Mouse (Mus musculus): ENCODE measurements around the gene Cuedc1. TPM values are rescaled to one million over a fixed set of nuclear protein-coding genes. Genes with fewer than 3 reads are reported as not detected.

Gene Cuedc1
- total RNA-seq, 1 experiment from 2014 or later = 3.3 TPM

- peak; percentile 76 for ATAC-seq (replicated peaks; ENCODE audit: low read depth, poor library complexity, severe bottlenecking)
Measured at GRCm38 (mm10) chr11:88114871-88115301, 17.0 kb downstream of the Cuedc1 start.

- ATAC-seq (replicated peaks; ENCODE audit: low read depth, poor library complexity, severe bottlenecking) = peak; percentile 26; the same call in 1 of the 2 replicates
Measured at GRCm38 (mm10) chr11:88116568-88116967, 18.7 kb downstream of the Cuedc1 start.

DNA sequence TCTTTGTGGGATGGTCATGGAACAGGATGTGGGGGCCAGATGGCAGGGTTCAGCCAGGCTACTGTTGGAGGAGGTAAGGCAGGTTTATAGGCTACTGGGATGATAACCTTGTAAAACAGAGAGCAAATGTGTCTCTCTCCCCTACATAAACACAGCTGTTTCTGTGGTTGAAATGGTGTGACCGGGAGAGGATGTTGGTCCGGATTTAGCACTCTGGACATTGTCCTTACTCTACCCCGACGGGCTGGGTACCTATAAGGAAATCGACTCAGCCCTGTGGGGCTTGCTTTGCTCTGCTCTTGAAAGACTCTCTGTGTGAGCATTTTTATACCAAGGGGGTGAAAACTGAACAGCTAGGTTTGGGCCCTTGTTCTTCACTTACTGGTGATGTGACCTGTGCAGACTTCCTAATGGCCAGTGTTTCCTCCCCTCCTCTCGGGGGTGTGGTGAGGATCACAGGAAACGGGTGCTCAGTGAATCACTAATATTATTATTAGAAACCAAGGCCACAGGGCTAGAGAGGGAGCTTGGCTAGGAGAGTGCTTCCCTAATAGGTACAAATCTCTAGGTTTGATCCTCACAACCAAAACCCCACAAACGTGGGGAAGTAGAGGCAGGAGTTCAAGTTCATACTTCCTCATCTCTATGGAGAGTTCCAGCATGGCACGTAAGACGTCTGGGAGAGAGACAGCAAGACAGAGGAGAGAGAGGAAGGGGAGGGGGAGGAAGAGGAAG lies 19.7 kb downstream of the Cuedc1 start:
- no peak for ATAC-seq (replicated peaks; ENCODE audit: low read depth, poor library complexity, severe bottlenecking)

GRCm38 (mm10) chr11:88118091-88118440 lies 20.2 kb downstream of the Cuedc1 start:
- no peak for ATAC-seq (replicated peaks; ENCODE audit: low read depth, poor library complexity, severe bottlenecking)

DNA sequence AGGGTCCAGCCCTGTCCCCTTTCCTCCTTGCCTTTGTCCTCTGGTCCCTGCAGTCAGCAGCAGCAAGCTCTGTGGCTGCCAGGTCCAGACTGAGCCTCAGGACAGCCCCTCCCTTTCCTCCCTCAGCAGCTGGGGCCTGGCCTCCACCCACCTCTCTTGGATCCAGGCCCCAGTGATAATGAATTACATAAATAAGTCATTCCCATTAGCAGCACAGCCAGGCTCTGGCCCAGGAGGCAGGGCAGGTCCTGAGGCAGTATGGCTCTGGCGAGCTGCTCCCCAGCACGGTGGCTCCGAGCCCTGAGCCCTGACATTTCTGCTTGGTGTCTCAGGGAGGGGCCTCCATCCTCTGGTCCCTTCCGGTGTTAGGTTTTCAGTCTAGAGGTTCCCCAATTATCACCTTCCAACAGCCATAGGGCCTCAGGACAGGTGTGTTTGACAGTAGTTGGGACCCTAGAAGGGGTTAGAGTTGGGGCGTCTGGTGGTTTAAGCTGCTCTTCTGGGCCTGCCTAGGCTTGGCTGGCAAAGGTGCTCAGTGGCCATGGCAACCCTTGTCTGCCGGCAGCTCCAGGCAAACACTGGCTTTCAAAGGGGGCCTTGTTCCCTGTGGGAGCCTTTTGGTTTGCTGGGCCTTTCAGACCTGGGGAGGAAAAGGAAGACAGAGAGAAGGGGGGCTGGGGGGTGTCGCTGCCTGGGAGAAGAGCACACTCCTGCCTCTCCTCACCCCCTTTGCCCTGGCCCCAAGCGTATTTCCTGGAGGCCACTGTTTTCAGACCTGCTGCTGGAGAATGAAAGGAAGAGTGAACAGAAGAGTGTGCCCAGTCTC lies 21.2 kb downstream of the Cuedc1 start:
- ATAC-seq (replicated peaks; ENCODE audit: low read depth, poor library complexity, severe bottlenecking) = no peak

DNA sequence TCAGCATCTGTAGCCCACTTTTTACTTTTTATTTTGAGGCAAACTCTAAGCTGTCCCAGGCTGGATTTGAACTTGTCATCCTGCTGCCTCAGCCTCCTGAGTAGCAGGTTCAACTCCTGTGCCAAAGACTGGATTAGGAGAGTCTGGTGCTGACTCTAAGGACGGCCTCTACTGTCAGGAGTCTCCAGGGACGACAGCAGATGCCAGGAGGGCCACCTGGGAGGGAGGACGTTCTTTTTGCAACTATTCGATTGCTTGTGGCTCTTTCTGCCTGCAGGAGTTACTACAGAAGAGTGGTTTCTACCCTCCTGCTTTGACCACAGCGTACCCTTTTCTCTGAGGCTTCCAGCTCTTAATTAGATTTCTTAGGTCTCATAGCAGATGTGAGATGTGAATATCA lies 24.7 kb downstream of the Cuedc1 start:
- ATAC-seq (replicated peaks; ENCODE audit: low read depth, poor library complexity, severe bottlenecking) = no peak

GRCm38 (mm10) chr11:88123021-88123420 lies 25.2 kb downstream of the Cuedc1 start:
- ATAC-seq (replicated peaks; ENCODE audit: low read depth, poor library complexity, severe bottlenecking) = no peak

- ATAC-seq (replicated peaks; ENCODE audit: low read depth, poor library complexity, severe bottlenecking) = no peak
Measured at GRCm38 (mm10) chr11:88123731-88124130, 25.9 kb downstream of the Cuedc1 start.

DNA sequence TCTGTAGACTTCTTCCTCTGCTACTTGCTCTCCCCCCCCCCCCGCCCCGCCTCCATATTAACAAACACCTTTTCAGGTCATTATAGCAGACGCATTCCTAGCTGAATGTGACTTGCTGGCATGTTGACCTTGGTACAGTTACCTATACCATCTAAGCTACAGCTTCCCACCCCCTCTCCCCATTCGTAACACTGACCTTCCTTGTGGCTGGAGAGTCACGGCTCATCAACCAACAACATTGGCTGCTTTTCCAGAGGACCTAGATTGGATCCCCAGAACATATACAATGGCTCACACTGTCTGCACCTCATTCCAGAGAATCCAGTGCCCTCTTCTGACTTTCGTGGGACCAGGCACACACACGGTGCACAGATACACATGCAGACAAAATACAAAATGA lies 27.6 kb downstream of the Cuedc1 start:
- ATAC-seq (replicated peaks; ENCODE audit: low read depth, poor library complexity, severe bottlenecking) = no peak

- peak; percentile 62 for ATAC-seq (replicated peaks; ENCODE audit: low read depth, poor library complexity, severe bottlenecking)
Measured at GRCm38 (mm10) chr11:88126306-88126793, 28.5 kb downstream of the Cuedc1 start.

GRCm38 (mm10) chr11:88128461-88128860 lies 30.6 kb downstream of the Cuedc1 start:
- ATAC-seq (replicated peaks; ENCODE audit: low read depth, poor library complexity, severe bottlenecking) = no peak

- ATAC-seq (replicated peaks; ENCODE audit: low read depth, poor library complexity, severe bottlenecking) = no peak
Measured at GRCm38 (mm10) chr11:88129281-88129680, 31.4 kb downstream of the Cuedc1 start.

- no peak for ATAC-seq (replicated peaks; ENCODE audit: low read depth, poor library complexity, severe bottlenecking)
Measured at GRCm38 (mm10) chr11:88129935-88130334, 32.1 kb downstream of the Cuedc1 start.

DNA sequence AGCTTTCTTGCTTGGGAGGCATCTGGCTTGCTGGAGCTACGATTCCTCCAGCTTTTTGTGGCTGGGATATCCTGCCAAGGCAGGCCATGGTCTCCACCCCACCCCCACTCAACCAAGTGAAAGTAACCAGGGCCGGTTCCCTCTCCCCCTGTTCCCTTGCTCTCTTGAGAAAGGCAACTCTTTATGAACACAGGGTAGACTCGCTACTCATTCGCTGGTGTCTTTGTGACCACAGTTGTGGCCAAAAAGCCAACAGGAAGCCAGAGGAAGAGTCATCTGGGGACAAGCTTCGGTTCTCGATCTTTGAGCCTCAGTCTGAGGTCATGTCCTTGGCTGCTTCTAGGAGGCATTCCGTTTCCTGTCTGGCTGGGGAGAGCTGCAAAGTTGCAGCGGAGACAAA lies 34.0 kb downstream of the Cuedc1 start:
- ATAC-seq (replicated peaks; ENCODE audit: low read depth, poor library complexity, severe bottlenecking) = peak; percentile 94

GRCm38 (mm10) chr11:88135218-88135617 lies 37.4 kb downstream of the Cuedc1 start:
- no peak for ATAC-seq (replicated peaks; ENCODE audit: low read depth, poor library complexity, severe bottlenecking)

- no peak for ATAC-seq (replicated peaks; ENCODE audit: low read depth, poor library complexity, severe bottlenecking)
Measured at GRCm38 (mm10) chr11:88137814-88138425, 40.1 kb downstream of the Cuedc1 start.

- no peak for ATAC-seq (replicated peaks; ENCODE audit: low read depth, poor library complexity, severe bottlenecking)
Measured at GRCm38 (mm10) chr11:88139256-88139861, 41.5 kb downstream of the Cuedc1 start.

- ATAC-seq (replicated peaks; ENCODE audit: low read depth, poor library complexity, severe bottlenecking) = peak; percentile 60
Measured at GRCm38 (mm10) chr11:88140066-88141060, 42.5 kb downstream of the Cuedc1 start.

GRCm38 (mm10) chr11:88142362-88142761 lies 44.5 kb downstream of the Cuedc1 start:
- ATAC-seq (replicated peaks; ENCODE audit: low read depth, poor library complexity, severe bottlenecking) = no peak

Data from common myeloid progenitor, adult 5-6 weeks (primary cell).